Mouse (Mus musculus) brain, embryonic 14.5 days (tissue): ENCODE results near the gene 1700016C15Rik.

Experiments used
- CTCF ChIP-seq: fragments of 200-500 bp; IDR thresholded peaks from 2 replicates; pipeline ENCODE4 v1.5.1; 2012; ENCODE audit warnings: inconsistent platforms, mild to moderate bottlenecking, moderate library complexity, borderline replicate concordance; ENCODE audit not compliant: insufficient read depth, insufficient read length; ENCODE audit errors: extremely low read depth
- POLR2A ChIP-seq: fragments of 200-500 bp; IDR thresholded peaks from 2 replicates; pipeline ENCODE4 v1.6.1; 2012; ENCODE audit warnings: mild to moderate bottlenecking, inconsistent platforms, borderline replicate concordance; ENCODE audit not compliant: poor library complexity, insufficient read depth, insufficient read length, severe bottlenecking; ENCODE audit errors: extremely low read depth

DNA sequence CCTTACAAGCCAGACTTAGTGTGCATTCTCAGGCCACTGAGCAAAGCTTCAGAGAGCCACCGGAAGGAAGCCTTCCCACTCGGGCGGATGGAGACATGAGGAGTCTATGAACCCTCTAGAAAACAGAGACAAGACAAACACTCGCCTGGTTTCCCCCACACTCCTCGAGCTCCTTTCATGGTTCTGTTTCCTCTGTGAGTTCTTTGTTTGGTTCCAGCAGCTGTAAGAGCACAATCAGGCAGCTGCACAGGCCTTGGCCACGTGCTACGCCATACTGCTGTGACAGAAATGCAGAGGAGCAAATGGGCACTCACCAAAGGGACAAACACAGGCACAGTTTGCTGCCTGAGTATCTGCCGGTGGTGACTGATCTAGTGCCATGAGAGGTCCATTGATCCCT, 29.1 kb upstream of the 1700016C15Rik start:
- TF ChIP-seq CTCF (no peak), POLR2A (no peak)
